Mouse (Mus musculus): ENCODE measurements around the gene Pard3. TPM values are rescaled to one million over a fixed set of nuclear protein-coding genes. Genes with fewer than 3 reads are reported as not detected.

Pard3 gene
- polyA plus RNA-seq, 1 experiment from 2014 or later, result 33.8 TPM

DNA sequence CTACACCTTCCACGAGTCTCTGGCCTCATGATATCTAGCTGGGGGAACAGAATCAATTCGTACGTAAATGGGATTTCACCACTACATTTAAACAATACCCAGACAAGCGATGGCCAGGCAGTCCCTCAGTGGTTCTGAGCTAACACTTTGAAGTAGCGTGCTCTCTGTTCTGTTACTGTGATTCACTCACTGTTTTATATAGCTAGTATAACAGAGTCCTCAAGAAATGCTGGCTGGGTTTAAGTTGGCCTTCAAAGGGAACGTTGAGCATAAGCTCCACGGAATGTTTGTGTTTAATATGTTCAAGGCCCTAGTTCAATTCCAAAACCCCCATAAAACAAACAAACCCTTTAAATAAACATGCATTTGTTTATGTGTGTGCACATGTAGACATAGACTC lies 156.9 kb downstream of the Pard3 start:
- H3K9ac ChIP-seq, result no peak overlapping the region
- no peak overlapping the region for H3K4me3 ChIP-seq (ENCODE audit: low read depth, low read length)
- peak overlapping the region; percentile 60; the same call in 1 of the 2 replicates for H3K27ac ChIP-seq (ENCODE audit: low read depth)
- WGBS, result 56% methylated on average over 7 of the region's 7 CpGs
- no peaks in the 10 kb centered on the region for H3K36me3 ChIP-seq (ENCODE audit: insufficient read depth)
- H3K27me3 ChIP-seq (ENCODE audit: insufficient read depth, low read length), result no peaks in the 10 kb centered on the region
- no peak overlapping the region for H3K4me2 ChIP-seq
- H3K9me3 ChIP-seq (ENCODE audit: low read depth, low read length), result no peaks in the 10 kb centered on the region
- H3K4me1 ChIP-seq (ENCODE audit: insufficient read depth), result peaks cover 7% of the 10 kb centered on the region
- peak; percentile 46 for DNase-seq
- no peak for TF ChIP-seq CTCF (IDR thresholded peaks at IDR 0.05; ENCODE audit: low read depth)
- ATAC-seq (ENCODE audit: insufficient read depth), result peak; percentile 31; the same call in 1 of the 2 replicates

GRCm38 (mm10) chr8:127222361-127222760 lies 158.7 kb downstream of the Pard3 start:
- no peak overlapping the region for H3K4me3 ChIP-seq (ENCODE audit: low read depth, low read length)
- no peak for TF ChIP-seq CTCF (IDR thresholded peaks at IDR 0.05; ENCODE audit: low read depth)
- peaks cover 12% of the 10 kb centered on the region for H3K4me1 ChIP-seq (ENCODE audit: insufficient read depth)
- no peaks in the 10 kb centered on the region for H3K36me3 ChIP-seq (ENCODE audit: insufficient read depth)
- H3K27ac ChIP-seq (ENCODE audit: low read depth), result no peak overlapping the region
- no peaks in the 10 kb centered on the region for H3K27me3 ChIP-seq (ENCODE audit: insufficient read depth, low read length)
- H3K9me3 ChIP-seq (ENCODE audit: low read depth, low read length), result no peaks in the 10 kb centered on the region
- no peak overlapping the region for H3K9ac ChIP-seq
- no peak overlapping the region for H3K4me2 ChIP-seq
- ATAC-seq (ENCODE audit: insufficient read depth) (no peak), DNase-seq (no peak)
- 59% methylated on average over 3 of the region's 3 CpGs for WGBS

DNA sequence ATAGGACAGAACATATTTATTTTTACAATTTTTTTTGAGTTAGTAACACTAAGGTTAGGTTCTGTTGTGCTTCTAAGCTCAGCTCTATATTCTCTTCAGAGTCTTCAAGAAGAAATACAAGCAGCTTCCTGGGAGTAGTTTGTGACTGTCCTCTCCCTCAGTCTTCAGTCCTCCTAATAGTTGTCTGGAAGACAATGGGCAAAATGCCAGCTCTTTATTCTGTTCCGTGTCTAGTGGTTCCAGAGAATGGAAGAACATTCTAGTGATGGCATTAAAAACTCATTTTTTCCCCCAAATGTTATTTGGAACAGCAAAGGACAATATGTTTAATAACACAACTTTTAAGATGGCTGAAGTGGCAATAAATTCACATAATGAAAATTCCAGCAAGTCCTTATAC lies 163.3 kb downstream of the Pard3 start:
- Histone ChIP-seq H3K36me3 (ENCODE audit: insufficient read depth) (no peaks in the 10 kb centered on the region), H3K27ac (ENCODE audit: low read depth) (no peak overlapping the region), H3K4me2 (no peak overlapping the region), H3K9me3 (ENCODE audit: low read depth, low read length) (no peaks in the 10 kb centered on the region), H3K27me3 (ENCODE audit: insufficient read depth, low read length) (no peaks in the 10 kb centered on the region), H3K4me1 (ENCODE audit: insufficient read depth) (peaks cover 7% of the 10 kb centered on the region; the same call in 1 of the 2 replicates), H3K9ac (no peak overlapping the region), H3K4me3 (ENCODE audit: low read depth, low read length) (no peak overlapping the region)
- DNase-seq, result peak; percentile 77
- TF ChIP-seq CTCF (IDR thresholded peaks at IDR 0.05; ENCODE audit: low read depth), result no peak
- no peak for ATAC-seq (ENCODE audit: insufficient read depth)
- 18% methylated on average over 1 of the region's 1 CpGs for WGBS

GRCm38 (mm10) chr8:127227407-127227806 lies 163.7 kb downstream of the Pard3 start:
- H3K9me3 ChIP-seq (ENCODE audit: low read depth, low read length), result no peaks in the 10 kb centered on the region
- H3K4me2 ChIP-seq, result no peak overlapping the region
- H3K27me3 ChIP-seq (ENCODE audit: insufficient read depth, low read length), result no peaks in the 10 kb centered on the region
- H3K36me3 ChIP-seq (ENCODE audit: insufficient read depth), result no peaks in the 10 kb centered on the region
- peak; percentile 62 for DNase-seq
- H3K4me3 ChIP-seq (ENCODE audit: low read depth, low read length), result no peak overlapping the region
- peaks cover 7% of the 10 kb centered on the region; the same call in 1 of the 2 replicates for H3K4me1 ChIP-seq (ENCODE audit: insufficient read depth)
- ATAC-seq (ENCODE audit: insufficient read depth), result peak; percentile 41; the same call in 1 of the 2 replicates
- no peak overlapping the region for H3K9ac ChIP-seq
- TF ChIP-seq CTCF (IDR thresholded peaks at IDR 0.05; ENCODE audit: low read depth), result no peak
- no peak overlapping the region; the same call in 1 of the 2 replicates for H3K27ac ChIP-seq (ENCODE audit: low read depth)
- WGBS, result 62% methylated on average over 4 of the region's 4 CpGs

GRCm38 (mm10) chr8:127229325-127230232 lies 165.9 kb downstream of the Pard3 start:
- 66% methylated on average over 15 of the region's 15 CpGs for WGBS
- Histone ChIP-seq H3K27ac (ENCODE audit: low read depth) (no peak overlapping the region), H3K36me3 (ENCODE audit: insufficient read depth) (no peaks in the 10 kb centered on the region), H3K4me1 (ENCODE audit: insufficient read depth) (peaks cover 7% of the 10 kb centered on the region; the same call in 1 of the 2 replicates), H3K27me3 (ENCODE audit: insufficient read depth, low read length) (no peaks in the 10 kb centered on the region), H3K9me3 (ENCODE audit: low read depth, low read length) (no peaks in the 10 kb centered on the region), H3K4me3 (ENCODE audit: low read depth, low read length) (no peak overlapping the region), H3K4me2 (no peak overlapping the region), H3K9ac (no peak overlapping the region)
- no peak for DNase-seq
- no peak for ATAC-seq (ENCODE audit: insufficient read depth)
- no peak for TF ChIP-seq CTCF (IDR thresholded peaks at IDR 0.05; ENCODE audit: low read depth)

DNA sequence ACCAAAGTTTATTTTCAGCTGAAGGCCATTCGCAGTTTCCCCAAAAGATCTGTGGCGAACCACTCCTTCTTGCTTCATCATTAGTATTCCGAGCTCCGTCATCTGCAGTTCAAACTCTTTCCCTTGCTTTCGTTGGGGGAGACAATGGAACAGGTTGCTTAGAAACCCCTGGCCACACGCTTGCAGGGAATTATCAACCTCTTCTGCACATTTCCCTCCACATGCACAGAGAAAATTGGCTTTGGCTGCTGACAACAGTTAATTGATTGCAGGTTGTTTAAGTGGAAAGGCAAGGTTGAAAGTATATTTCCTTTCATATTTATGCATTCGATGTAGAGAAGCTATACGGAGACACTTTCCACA lies 166.5 kb downstream of the Pard3 start:
- ATAC-seq (ENCODE audit: insufficient read depth) (no peak), DNase-seq (no peak)
- Histone ChIP-seq H3K4me3 (ENCODE audit: low read depth, low read length) (no peak overlapping the region), H3K27me3 (ENCODE audit: insufficient read depth, low read length) (no peaks in the 10 kb centered on the region), H3K9me3 (ENCODE audit: low read depth, low read length) (no peaks in the 10 kb centered on the region), H3K36me3 (ENCODE audit: insufficient read depth) (no peaks in the 10 kb centered on the region), H3K27ac (ENCODE audit: low read depth) (no peak overlapping the region), H3K9ac (no peak overlapping the region), H3K4me1 (ENCODE audit: insufficient read depth) (peaks cover 7% of the 10 kb centered on the region; the same call in 1 of the 2 replicates), H3K4me2 (no peak overlapping the region)
- no peak for TF ChIP-seq CTCF (IDR thresholded peaks at IDR 0.05; ENCODE audit: low read depth)
- WGBS, result 84% methylated on average over 8 of the region's 8 CpGs

GRCm38 (mm10) chr8:127243351-127243750 lies 179.7 kb downstream of the Pard3 start:
- no peak for ATAC-seq (ENCODE audit: insufficient read depth)
- no peak for DNase-seq
- TF ChIP-seq CTCF (IDR thresholded peaks at IDR 0.05; ENCODE audit: low read depth), result no peak
- H3K4me2 ChIP-seq, result no peak overlapping the region
- H3K36me3 ChIP-seq (ENCODE audit: insufficient read depth), result no peaks in the 10 kb centered on the region
- no peaks in the 10 kb centered on the region for H3K9me3 ChIP-seq (ENCODE audit: low read depth, low read length)
- WGBS, result 87% methylated on average over 4 of the region's 4 CpGs
- H3K9ac ChIP-seq, result no peak overlapping the region
- H3K4me3 ChIP-seq (ENCODE audit: low read depth, low read length), result no peak overlapping the region
- H3K4me1 ChIP-seq (ENCODE audit: insufficient read depth), result no peaks in the 10 kb centered on the region
- no peaks in the 10 kb centered on the region for H3K27me3 ChIP-seq (ENCODE audit: insufficient read depth, low read length)
- no peak overlapping the region for H3K27ac ChIP-seq (ENCODE audit: low read depth)
